Mouse (Mus musculus): ENCODE results near the gene Ccnf.

DNA sequence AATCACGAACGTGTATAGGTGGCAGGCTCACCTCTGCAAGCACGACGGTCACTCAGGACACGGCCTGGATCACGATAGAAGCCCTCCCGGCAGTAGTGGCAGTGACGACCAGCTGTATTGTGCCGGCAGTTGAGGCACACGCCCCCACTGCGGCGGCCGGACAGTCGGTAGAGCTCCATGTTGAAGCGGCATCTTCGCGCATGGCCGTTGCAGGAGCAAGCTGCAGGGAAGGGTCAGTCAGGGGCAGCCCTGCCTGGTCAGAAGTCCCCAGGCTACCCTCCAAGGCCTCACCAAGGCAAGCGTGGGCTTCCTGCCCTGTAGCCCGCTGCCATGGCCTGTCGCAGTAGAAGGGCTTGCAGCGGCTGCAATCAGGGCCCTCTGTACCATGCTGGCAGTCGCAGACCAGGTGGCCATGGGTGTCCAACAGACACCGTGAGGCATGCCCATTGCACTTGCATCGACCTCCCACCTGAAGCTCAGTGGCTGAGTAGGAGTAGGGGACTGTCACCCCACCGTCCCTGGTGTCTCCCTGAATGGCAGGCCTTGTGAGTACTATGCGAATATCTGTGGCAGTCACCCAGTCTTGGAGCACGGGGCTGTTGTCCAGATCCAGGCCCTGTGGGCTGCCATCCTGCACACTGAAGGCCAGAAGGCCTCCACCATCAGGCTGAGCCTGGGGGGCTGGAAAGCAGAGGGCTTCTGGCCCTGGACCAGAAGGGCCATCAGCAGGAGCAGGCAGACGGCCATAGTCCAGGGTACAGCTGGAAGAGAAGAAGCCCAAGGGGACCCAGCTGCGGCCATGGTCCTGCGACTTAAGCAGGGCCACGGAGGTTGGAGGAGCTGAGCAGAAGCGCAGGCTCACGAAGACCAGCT is 43.3 kb downstream of the Ccnf start:
- TF ChIP-seq CTCF (IDR thresholded peaks at IDR 0.05; ENCODE audit: control insufficient read depth, insufficient read depth, insufficient read length) (no peak), MAX (IDR thresholded peaks at IDR 0.05) (no peak), CEBPB (IDR thresholded peaks at IDR 0.05; ENCODE audit: low read depth) (no peak), USF1 (IDR thresholded peaks at IDR 0.05; ENCODE audit: low read depth) (no peak), MYOG (IDR thresholded peaks at IDR 0.05; ENCODE audit: control insufficient read depth, extremely low read depth, insufficient read length) (no peak)
